Mouse (Mus musculus) neural tube, embryonic 15.5 days (tissue): ENCODE results near the gene Slain2. TPM values are rescaled to one million over a fixed set of nuclear protein-coding genes. Genes with fewer than 3 reads are reported as not detected.

Source experiments
- ATAC-seq: fragments of 200-750 bp; cut with Nextera tagmentation; 2 replicates; pipeline ENCODE4 v1.8.0; 2017; ENCODE audit warnings: mild to moderate bottlenecking, moderate TSS enrichment, moderate library complexity; ENCODE audit not compliant: low FRiP score
- H3K27ac ChIP-seq: fragments of 300-500 bp; sonication (generic); replicated peaks from 2 replicates; pipeline ENCODE4 v1.5.1; 2015; ENCODE audit warnings: mild to moderate bottlenecking, inconsistent platforms
- H3K27me3 ChIP-seq: fragments of 300-500 bp; sonication (generic); replicated peaks from 2 replicates; pipeline ENCODE4 v1.6.1; 2015; ENCODE audit warnings: inconsistent platforms
- H3K36me3 ChIP-seq: fragments of 300-500 bp; sonication (generic); 2 replicates; pipeline ENCODE4 v1.6.1; 2015; ENCODE audit warnings: inconsistent platforms
- H3K4me1 ChIP-seq: fragments of 300-500 bp; sonication (generic); 2 replicates; pipeline ENCODE4 v1.6.1; 2015; ENCODE audit warnings: inconsistent platforms
- H3K4me2 ChIP-seq: fragments of 300-500 bp; sonication (generic); 2 replicates; pipeline ENCODE4 v1.6.1; 2015; ENCODE audit warnings: inconsistent platforms, mild to moderate bottlenecking, moderate library complexity
- H3K4me3 ChIP-seq: fragments of 300-500 bp; sonication (generic); replicated peaks from 2 replicates; pipeline ENCODE4 v1.5.1; 2015; ENCODE audit warnings: mild to moderate bottlenecking, inconsistent platforms
- H3K9ac ChIP-seq: fragments of 300-500 bp; sonication (generic); replicated peaks from 2 replicates; pipeline ENCODE4 v1.6.1; 2015; ENCODE audit warnings: mild to moderate bottlenecking, inconsistent platforms
- H3K9me3 ChIP-seq: fragments of 300-500 bp; sonication (generic); replicated peaks from 2 replicates; pipeline ENCODE4 v1.6.1; 2016; ENCODE audit warnings: inconsistent platforms
- WGBS: fragments of 180-500 bp; shearing (Covaris S2); methylation state at CpG from one replicate; pipeline ENCODE4 v1.1.7; 2015; ENCODE audit warnings: mixed read lengths; 5-methylcytosine and 5-hydroxymethylcytosine counted together
- polyA plus RNA-seq: library from polyadenylated mRNA; unstranded; fragments of >200 nt; fragmentation: Nextera tagmentation; extraction: Ambion mirVana; gene quantifications from 2 replicates; pipeline ENCODE4 v1.2.1, GENCODE M21; 2015

Gene Slain2
- polyA plus RNA-seq = 15.0 and 15.3 TPM in 2 replicates

GRCm38 (mm10) chr5:72913648-72914557 lies at the start of gene Slain2:
TSS of gene Slain2 (plus strand) at chr5:72914304.
- no peaks in the 10 kb centered on the region for H3K27me3 ChIP-seq
- no peaks in the 10 kb centered on the region for H3K9me3 ChIP-seq
- no peaks in the 10 kb centered on the region for H3K36me3 ChIP-seq
- peak; percentile 93 for ATAC-seq
- peak within 1 kb of the TSS; percentile 74 for H3K4me3 ChIP-seq
- peaks cover 27% of the 10 kb centered on the region for H3K4me1 ChIP-seq
- H3K27ac ChIP-seq = peak within 1 kb of the TSS; percentile 97
- peak within 1 kb of the TSS; percentile 61 for H3K4me2 ChIP-seq
- H3K9ac ChIP-seq = peak within 1 kb of the TSS; percentile 80
- WGBS = under 1% methylated on average over 78 of the region's 83 CpGs

DNA sequence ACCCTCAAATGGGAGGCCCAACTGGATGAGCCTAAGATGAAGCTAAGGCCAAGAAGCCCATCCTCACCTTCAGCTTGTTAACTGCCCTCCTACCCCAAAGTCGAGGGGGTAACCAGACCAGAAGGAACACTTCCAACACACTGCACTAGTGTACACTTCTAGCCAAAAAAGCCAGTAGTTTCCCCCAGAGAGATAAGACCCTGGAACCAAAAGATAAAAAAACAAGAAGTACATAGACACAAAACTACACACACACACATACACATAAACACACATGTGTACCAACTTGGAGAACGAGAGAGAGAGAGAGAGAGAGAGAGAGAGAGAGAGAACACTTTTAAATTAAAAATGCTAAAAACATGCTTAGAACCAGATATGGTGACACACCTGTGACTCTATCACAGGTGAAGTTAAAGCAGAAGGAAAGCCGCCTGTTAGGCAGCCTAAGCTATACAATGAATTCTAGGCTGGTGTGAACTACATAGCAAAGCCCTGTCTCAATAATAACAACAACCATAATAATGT lies 49.4 kb upstream of the Slain2 start:
- H3K4me2 ChIP-seq = no peak overlapping the region
- WGBS = 80% methylated on average over 3 of the region's 3 CpGs
- no peak overlapping the region for H3K27ac ChIP-seq
- H3K36me3 ChIP-seq = no peaks in the 10 kb centered on the region
- H3K4me1 ChIP-seq = peaks cover 18% of the 10 kb centered on the region
- peaks cover 15% of the 10 kb centered on the region; the same call in 1 of the 2 replicates for H3K27me3 ChIP-seq
- ATAC-seq = no peak
- no peaks in the 10 kb centered on the region for H3K9me3 ChIP-seq
- H3K4me3 ChIP-seq = no peak overlapping the region
- H3K9ac ChIP-seq = no peak overlapping the region

DNA sequence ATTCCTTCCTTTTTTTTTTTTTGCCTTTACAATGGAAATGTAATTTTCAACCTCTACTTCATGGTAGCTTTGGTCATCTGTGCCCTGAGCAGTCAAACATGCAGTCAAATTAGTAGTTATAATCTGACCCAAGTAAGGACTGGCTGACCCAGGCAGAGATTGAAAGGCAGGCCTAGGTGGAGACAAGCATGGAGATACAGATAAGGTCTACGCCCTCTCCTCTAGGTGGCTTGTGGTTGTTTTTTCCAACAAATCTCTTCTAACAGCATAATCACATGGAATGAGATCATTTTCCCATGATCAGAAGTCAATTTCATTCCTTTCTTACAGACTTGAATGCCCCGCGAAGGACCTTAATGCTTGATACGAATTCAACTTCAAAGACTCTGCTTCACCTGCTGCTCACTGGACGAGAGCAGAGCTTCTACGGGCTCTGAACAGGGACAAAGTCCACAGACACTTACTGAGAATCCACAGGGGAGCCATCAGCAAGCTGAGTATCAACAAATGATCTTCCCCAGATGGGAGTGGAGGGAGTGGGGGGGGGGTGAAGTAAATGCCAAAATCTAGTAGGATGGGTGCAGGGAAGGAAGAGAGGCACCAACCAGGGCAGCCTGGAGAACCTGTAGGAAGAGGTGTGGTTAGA lies 47.7 kb upstream of the Slain2 start:
- Histone ChIP-seq H3K27ac (no peak overlapping the region), H3K4me1 (peaks cover 18% of the 10 kb centered on the region), H3K4me3 (peak overlapping the region; percentile 49; the same call in 1 of the 2 replicates), H3K9me3 (no peaks in the 10 kb centered on the region), H3K4me2 (peak overlapping the region; percentile 78), H3K27me3 (peaks cover 15% of the 10 kb centered on the region; the same call in 1 of the 2 replicates), H3K36me3 (no peaks in the 10 kb centered on the region), H3K9ac (no peak overlapping the region)
- 62% methylated on average over 6 of the region's 6 CpGs for WGBS
- ATAC-seq = no peak

DNA sequence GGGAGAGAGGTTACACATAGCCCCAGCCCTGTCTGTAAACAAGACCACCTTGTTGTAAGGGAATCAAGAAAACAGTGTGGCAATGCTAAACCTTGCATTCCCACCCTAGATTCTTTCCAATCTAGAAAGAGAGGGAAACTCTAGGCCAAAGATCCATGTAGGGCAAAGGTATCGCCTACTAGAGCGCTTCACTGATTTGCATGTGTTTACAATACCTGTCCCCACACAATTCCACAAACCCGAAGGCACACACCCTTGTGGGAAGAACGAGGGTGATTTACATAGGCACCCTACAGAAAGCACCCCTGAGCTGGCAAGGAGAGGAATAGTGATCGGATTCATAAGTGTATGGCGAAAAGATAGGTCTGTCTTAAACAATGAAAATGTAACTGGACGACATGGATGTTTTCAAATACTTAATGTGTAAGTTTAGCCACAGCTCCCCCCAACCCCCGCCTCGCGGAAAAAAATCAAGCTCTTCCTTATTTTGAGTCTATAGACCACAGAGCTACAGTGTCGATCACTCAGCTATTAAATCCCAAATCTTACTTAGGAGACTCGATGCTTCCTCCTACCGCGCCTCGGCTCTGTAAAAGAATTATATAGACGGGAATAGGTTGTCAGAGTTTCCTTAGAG lies 47.0 kb upstream of the Slain2 start:
- no peak for ATAC-seq
- H3K36me3 ChIP-seq = no peaks in the 10 kb centered on the region
- peak overlapping the region; percentile 78 for H3K4me2 ChIP-seq
- 27% methylated on average over 16 of the region's 16 CpGs for WGBS
- no peak overlapping the region for H3K27ac ChIP-seq
- H3K4me1 ChIP-seq = peaks cover 18% of the 10 kb centered on the region
- no peaks in the 10 kb centered on the region for H3K9me3 ChIP-seq
- H3K9ac ChIP-seq = no peak overlapping the region
- H3K27me3 ChIP-seq = peaks cover 15% of the 10 kb centered on the region; the same call in 1 of the 2 replicates
- H3K4me3 ChIP-seq = peak overlapping the region; percentile 49

- WGBS = under 1% methylated on average over 59 of the region's 60 CpGs
- H3K4me3 ChIP-seq = peak within 1 kb of the TSS; percentile 49
- H3K27me3 ChIP-seq = peaks cover 15% of the 10 kb centered on the region; the same call in 1 of the 2 replicates
- peak; percentile 81 for ATAC-seq
- H3K27ac ChIP-seq = no peak within 1 kb of the TSS
- H3K9me3 ChIP-seq = no peaks in the 10 kb centered on the region
- peaks cover 18% of the 10 kb centered on the region for H3K4me1 ChIP-seq
- peak within 1 kb of the TSS; percentile 56 for H3K9ac ChIP-seq
- peak within 1 kb of the TSS; percentile 78 for H3K4me2 ChIP-seq
- H3K36me3 ChIP-seq = no peaks in the 10 kb centered on the region
Measured at GRCm38 (mm10) chr5:72868091-72868875, 45.8 kb upstream of the Slain2 start, which contains the start of gene Tec. TSS of gene Tec (minus strand) at chr5:72868483.

GRCm38 (mm10) chr5:72869779-72870608 lies 44.1 kb upstream of the Slain2 start:
- H3K4me2 ChIP-seq = no peak overlapping the region
- H3K9ac ChIP-seq = no peak overlapping the region
- 0 out of 2 replicates have a peak, but pooled peaks have one; percentile 20 for ATAC-seq
- no peaks in the 10 kb centered on the region for H3K9me3 ChIP-seq
- peaks cover 18% of the 10 kb centered on the region for H3K4me1 ChIP-seq
- no peak overlapping the region for H3K27ac ChIP-seq
- no peaks in the 10 kb centered on the region for H3K36me3 ChIP-seq
- H3K27me3 ChIP-seq = peaks cover 15% of the 10 kb centered on the region; the same call in 1 of the 2 replicates
- H3K4me3 ChIP-seq = no peak overlapping the region
- 59% methylated on average over 14 of the region's 14 CpGs for WGBS

DNA sequence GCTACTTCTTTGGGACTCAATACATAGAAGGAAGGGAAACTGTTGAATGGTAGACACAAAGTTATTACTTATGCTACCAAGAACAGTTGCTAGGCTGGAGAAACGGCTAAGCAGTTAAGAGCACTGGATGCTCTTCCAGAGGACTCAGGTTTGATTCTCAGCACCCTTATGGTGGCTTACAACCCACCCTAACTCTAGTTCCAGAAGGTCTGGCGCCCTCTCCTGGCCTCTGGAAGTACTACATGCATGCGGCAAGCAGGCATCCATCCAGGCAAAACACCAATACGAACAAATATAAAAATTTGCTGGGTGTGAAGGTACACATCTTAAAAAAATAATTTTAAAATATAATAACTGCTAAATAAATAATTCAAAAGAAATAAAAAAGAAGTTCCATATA lies 43.0 kb upstream of the Slain2 start:
- H3K9ac ChIP-seq = no peak overlapping the region
- no peak overlapping the region for H3K27ac ChIP-seq
- no peak for ATAC-seq
- peaks cover 16% of the 10 kb centered on the region; the same call in 1 of the 2 replicates for H3K27me3 ChIP-seq
- no peaks in the 10 kb centered on the region for H3K9me3 ChIP-seq
- no peaks in the 10 kb centered on the region for H3K36me3 ChIP-seq
- no peak overlapping the region for H3K4me2 ChIP-seq
- peaks cover 20% of the 10 kb centered on the region for H3K4me1 ChIP-seq
- 81% methylated on average over 4 of the region's 4 CpGs for WGBS
- no peak overlapping the region for H3K4me3 ChIP-seq

GRCm38 (mm10) chr5:72879736-72880135 lies 34.4 kb upstream of the Slain2 start:
- Histone ChIP-seq H3K9ac (no peak overlapping the region), H3K9me3 (no peaks in the 10 kb centered on the region), H3K4me1 (0 out of 2 replicates have a peak, but pooled peaks cover 4% of the 10 kb centered on the region), H3K27ac (no peak overlapping the region), H3K27me3 (peaks cover 4% of the 10 kb centered on the region; the same call in 1 of the 2 replicates), H3K4me3 (no peak overlapping the region), H3K4me2 (no peak overlapping the region), H3K36me3 (no peaks in the 10 kb centered on the region)
- no peak for ATAC-seq
- WGBS = 46% methylated on average over 5 of the region's 5 CpGs

DNA sequence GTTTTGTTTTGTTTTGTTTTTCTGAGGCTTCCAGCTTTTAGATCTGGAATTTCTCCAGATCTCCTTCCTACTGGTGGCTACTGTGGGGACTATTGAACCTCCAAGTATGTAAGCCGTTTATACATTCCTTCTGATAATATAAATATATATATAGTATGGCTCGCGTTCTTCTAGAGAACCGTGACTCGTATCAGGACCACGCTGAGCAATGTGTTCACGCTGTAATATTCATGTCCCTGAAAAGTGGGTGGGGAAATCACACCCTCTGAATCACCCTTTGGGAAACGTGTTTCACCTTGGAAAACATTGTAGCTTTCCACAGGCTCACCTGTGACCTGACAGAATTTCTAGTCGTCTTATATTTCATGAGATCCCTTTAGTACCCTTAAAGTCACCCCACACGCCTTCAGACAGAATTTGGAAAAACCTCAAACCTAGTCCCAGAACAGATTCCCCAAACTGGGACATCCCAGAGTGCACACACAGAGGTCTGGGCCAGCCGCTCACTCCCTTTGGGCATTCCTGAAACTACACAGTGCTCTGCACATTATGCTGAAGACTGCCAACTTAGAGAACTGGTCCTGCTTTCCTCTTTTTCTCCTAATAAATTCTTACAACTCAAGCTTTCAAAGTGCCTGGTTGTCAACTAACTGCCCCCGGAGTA lies 32.2 kb upstream of the Slain2 start:
- H3K4me1 ChIP-seq = 0 out of 2 replicates have a peak, but pooled peaks cover 4% of the 10 kb centered on the region
- no peak overlapping the region for H3K4me2 ChIP-seq
- no peaks in the 10 kb centered on the region for H3K9me3 ChIP-seq
- H3K9ac ChIP-seq = no peak overlapping the region
- 90% methylated on average over 12 of the region's 12 CpGs for WGBS
- H3K36me3 ChIP-seq = no peaks in the 10 kb centered on the region
- ATAC-seq = no peak
- no peak overlapping the region for H3K4me3 ChIP-seq
- no peak overlapping the region for H3K27ac ChIP-seq
- H3K27me3 ChIP-seq = no peaks in the 10 kb centered on the region; the same call in 1 of the 2 replicates

DNA sequence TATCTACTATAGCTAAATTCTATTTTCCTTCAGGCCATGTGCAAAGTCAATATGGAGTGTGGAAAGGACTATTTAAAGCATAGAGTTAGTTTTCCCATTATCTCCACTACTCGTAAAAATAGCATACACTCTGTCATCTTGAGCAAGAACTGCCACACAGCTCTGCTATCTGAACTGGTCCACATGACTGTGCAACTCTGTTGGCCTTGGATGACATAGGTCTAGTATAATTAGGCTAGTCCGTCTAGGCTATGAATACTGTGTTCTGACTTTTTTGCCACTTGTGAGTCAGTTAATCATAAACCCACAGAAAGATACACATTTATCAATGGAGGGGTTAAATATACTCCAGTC lies 31.7 kb upstream of the Slain2 start:
- Histone ChIP-seq H3K4me1 (peaks cover 8% of the 10 kb centered on the region), H3K4me2 (no peak overlapping the region), H3K4me3 (no peak overlapping the region), H3K36me3 (no peaks in the 10 kb centered on the region), H3K9me3 (no peaks in the 10 kb centered on the region), H3K27me3 (no peaks in the 10 kb centered on the region; the same call in 1 of the 2 replicates), H3K27ac (no peak overlapping the region), H3K9ac (no peak overlapping the region)
- WGBS = 79% methylated on average over 2 of the region's 2 CpGs
- no peak for ATAC-seq
